Mouse (Mus musculus): Measurements from ENCODE around the gene Rgl2. TPM values are rescaled to one million over a fixed set of nuclear protein-coding genes. Genes with fewer than 3 reads are reported as not detected.
A peak's percentile ranks its signal among the peaks of the same experiment; 100 is the strongest.

The Rgl2 gene
- polyA plus RNA-seq, 1 experiment = 272 TPM

DNA sequence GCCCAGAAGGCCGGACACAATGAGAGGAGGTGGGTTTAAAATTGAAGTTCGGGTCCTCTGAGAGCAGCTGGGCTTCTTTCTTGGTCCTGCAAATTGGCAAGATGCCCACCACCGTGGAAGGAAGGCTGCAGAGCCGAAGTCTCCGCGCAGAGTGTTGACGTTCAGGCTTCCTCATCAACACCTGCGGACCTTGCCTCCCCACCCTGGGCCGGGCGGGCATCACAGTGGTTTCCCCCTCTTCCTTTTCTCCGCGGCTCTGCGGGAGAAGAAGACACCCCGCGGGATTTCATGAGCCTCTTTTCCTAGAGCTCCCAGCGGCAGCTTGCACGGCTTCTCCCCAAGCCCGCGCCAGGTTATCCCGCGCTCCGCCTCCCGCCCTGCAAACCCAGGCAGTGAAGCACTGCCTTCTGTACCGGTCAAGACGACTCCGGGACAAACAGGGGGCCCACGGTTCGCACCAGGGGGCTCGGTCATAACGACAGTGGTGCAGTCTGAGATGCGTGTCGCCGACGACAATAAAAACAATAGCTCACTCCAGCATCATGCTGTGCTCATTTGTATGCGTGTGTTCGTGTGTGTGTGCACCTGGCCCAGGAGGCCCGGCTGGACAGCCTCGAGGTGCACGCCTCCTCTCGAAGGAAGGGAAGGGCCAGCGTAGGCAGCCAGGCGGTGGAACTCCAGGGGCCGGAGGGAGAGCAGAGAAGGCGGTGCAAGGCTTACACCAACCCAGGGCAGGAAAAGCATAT, 20.8 kb upstream of the Rgl2 start:
- under 1% methylated on average over 44 of the region's 44 CpGs for WGBS
- peak overlapping the region; percentile 65 for H3K4me3 ChIP-seq (replicated peaks; ENCODE audit: extremely low read depth, low read depth, low read length)
- TF ChIP-seq POLR2A (IDR thresholded peaks at IDR 0.05; ENCODE audit: borderline replicate concordance, extremely low read depth, low read depth, low read length) (no peak), CTCF (IDR thresholded peaks at IDR 0.05; ENCODE audit: insufficient read depth, low read length) (no peak)
- peak; percentile 51 for DNase-seq
- peaks cover 2% of the 10 kb centered on the region; the same call in 1 of the 2 replicates for H3K4me1 ChIP-seq (ENCODE audit: control insufficient read depth, insufficient read depth, low read length)

DNA sequence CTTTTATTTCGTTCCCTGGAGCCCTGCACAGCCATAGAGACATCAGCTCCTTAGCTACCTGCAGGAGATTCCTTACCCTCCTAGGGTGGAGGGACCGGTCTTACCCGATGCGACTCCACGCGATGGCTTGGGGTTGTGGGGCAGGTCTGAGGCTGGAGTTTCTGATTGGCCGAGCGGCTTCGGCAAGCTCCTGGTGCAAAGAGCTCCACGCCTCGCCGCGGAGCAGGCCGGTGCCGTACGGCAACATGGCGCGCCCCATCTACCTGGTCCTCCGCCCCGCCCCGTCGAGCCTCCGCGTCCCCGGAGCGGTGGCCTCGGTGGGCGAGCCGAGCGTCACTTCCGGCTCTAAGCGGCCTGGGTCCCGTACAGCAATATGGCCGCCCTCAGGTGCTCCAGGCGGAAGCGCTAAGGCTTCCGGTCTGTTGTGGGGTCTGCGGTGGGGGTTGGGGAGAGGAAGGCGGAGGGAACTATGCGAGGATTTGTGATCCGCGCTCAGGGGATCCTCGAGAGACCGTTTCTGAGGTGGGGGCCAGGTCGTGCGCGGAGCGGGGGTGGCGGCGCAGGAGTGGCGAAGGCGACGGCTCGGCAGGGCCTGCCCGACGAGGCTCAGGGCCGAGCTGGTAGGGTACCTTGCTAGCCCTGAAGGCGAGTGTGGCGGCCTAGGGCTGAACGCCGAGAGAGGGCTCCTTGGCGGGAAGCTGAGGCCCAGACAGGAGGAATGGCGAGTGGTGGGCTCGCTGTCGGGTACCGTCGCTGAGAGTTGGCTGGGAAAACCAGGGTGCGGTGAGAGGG, 20.1 kb upstream of the Rgl2 start, which contains the start of gene Daxx:
Gene Daxx (plus strand): TSS at position 338 of the 792 bp plus-strand sequence.
- peak within 1 kb of the TSS; percentile 86 for H3K4me3 ChIP-seq (replicated peaks; ENCODE audit: extremely low read depth, low read depth, low read length)
- under 1% methylated on average over 68 of the region's 68 CpGs for WGBS
- peaks cover 2% of the 10 kb centered on the region; the same call in 1 of the 2 replicates for H3K4me1 ChIP-seq (ENCODE audit: control insufficient read depth, insufficient read depth, low read length)
- TF ChIP-seq CTCF (IDR thresholded peaks at IDR 0.05; ENCODE audit: insufficient read depth, low read length) (no peak), POLR2A (IDR thresholded peaks at IDR 0.05; ENCODE audit: borderline replicate concordance, extremely low read depth, low read depth, low read length) (peak; percentile 72; the same call in 1 of the 2 replicates)
- peak; percentile 96 for DNase-seq

DNA sequence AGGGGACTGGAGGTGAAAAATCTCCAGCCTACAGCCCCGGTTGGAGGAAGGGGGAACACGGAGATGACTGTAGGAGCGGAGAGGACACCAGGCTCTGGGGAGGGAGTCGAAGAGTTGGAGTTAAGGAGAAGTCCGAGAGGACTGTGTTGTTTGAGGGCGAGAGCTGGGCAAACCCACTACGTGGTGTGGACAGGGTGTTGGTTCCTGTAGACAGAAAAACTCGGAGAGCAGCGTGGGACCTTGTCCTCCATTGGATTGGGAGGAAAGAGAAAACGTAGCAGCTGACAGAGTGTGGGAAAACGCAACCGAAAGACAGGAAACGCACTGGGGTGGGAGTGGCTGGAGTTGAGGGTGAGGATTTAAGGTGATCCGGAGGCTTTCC, 19.5 kb upstream of the Rgl2 start:
- under 1% methylated on average over 14 of the region's 14 CpGs for WGBS
- peak overlapping the region; percentile 86 for H3K4me3 ChIP-seq (replicated peaks; ENCODE audit: extremely low read depth, low read depth, low read length)
- peak; percentile 60 for DNase-seq
- peaks cover 2% of the 10 kb centered on the region; the same call in 1 of the 2 replicates for H3K4me1 ChIP-seq (ENCODE audit: control insufficient read depth, insufficient read depth, low read length)
- TF ChIP-seq CTCF (IDR thresholded peaks at IDR 0.05; ENCODE audit: insufficient read depth, low read length) (no peak), POLR2A (IDR thresholded peaks at IDR 0.05; ENCODE audit: borderline replicate concordance, extremely low read depth, low read depth, low read length) (peak; percentile 71; the same call in 1 of the 2 replicates)

DNA sequence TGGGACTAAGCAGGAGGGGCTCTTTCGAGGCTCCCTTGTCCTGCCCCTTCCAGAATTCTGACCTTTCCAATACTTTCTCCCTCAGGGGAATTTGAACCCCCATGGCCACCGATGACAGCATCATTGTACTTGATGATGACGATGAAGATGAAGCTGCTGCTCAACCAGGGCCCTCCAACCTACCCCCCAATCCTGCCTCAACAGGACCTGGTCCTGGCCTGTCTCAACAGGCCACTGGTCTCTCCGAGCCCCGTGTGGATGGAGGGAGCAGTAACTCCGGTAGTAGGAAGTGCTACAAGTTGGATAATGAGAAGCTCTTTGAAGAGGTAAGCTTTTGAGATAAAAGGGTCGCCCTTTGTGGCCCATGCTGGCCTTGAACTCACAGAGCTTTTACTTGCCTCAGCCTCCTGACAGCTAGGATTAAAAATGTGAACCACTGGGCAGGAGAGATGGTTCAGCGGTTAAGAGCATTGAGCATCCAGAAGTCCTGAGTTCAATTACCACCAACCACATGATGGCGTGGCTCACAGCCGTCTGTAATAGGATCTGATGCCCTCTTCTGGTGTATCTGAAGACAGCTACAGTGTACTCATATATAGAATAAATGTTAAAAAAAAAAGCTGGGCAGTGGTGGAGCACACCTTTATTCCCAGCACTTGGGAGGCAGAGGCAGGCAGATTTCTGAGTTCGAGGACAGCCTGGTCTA, 18.8 kb upstream of the Rgl2 start:
- WGBS = 35% methylated on average over 11 of the region's 11 CpGs
- DNase-seq = no peak
- no peak for TF ChIP-seq CTCF (IDR thresholded peaks at IDR 0.05; ENCODE audit: insufficient read depth, low read length)
- no peak for TF ChIP-seq POLR2A (IDR thresholded peaks at IDR 0.05; ENCODE audit: borderline replicate concordance, extremely low read depth, low read depth, low read length)
- Histone ChIP-seq H3K4me1 (ENCODE audit: control insufficient read depth, insufficient read depth, low read length) (peaks cover 2% of the 10 kb centered on the region), H3K4me3 (replicated peaks; ENCODE audit: extremely low read depth, low read depth, low read length) (no peak overlapping the region)

DNA sequence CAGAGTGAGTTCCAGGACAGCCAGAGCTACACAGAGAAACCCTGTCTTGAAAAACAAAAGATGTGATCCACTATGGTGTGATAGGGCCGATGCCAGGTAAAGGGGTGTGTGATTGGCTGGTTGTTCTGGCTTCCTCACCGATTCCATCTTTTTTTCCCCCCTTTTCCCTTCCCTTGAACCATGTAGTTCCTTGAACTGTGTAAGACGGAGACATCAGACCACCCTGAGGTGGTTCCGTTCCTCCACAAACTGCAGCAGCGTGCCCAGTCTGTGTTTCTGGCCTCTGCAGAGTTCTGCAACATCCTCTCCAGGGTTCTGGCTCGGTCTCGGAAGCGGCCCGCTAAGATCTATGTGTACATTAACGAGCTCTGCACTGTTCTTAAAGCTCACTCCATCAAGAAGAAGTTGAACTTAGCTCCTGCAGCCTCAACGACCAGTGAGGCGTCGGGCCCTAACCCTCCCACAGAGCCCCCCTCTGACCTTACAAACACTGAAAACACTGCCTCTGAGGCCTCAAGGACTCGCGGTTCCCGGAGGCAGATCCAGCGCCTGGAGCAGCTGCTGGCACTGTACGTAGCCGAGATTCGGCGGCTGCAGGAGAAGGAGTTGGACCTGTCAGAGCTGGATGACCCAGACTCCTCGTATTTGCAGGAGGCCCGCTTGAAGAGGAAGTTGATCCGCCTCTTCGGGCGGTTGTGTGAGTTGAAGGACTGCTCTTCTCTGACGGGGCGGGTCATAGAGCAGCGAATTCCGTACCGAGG, 18.1 kb upstream of the Rgl2 start:
- no peak for TF ChIP-seq CTCF (IDR thresholded peaks at IDR 0.05; ENCODE audit: insufficient read depth, low read length)
- no peak for TF ChIP-seq POLR2A (IDR thresholded peaks at IDR 0.05; ENCODE audit: borderline replicate concordance, extremely low read depth, low read depth, low read length)
- 82% methylated on average over 31 of the region's 31 CpGs for WGBS
- DNase-seq = no peak
- H3K4me3 ChIP-seq (replicated peaks; ENCODE audit: extremely low read depth, low read depth, low read length) = no peak overlapping the region
- peaks cover 2% of the 10 kb centered on the region for H3K4me1 ChIP-seq (ENCODE audit: control insufficient read depth, insufficient read depth, low read length)

DNA sequence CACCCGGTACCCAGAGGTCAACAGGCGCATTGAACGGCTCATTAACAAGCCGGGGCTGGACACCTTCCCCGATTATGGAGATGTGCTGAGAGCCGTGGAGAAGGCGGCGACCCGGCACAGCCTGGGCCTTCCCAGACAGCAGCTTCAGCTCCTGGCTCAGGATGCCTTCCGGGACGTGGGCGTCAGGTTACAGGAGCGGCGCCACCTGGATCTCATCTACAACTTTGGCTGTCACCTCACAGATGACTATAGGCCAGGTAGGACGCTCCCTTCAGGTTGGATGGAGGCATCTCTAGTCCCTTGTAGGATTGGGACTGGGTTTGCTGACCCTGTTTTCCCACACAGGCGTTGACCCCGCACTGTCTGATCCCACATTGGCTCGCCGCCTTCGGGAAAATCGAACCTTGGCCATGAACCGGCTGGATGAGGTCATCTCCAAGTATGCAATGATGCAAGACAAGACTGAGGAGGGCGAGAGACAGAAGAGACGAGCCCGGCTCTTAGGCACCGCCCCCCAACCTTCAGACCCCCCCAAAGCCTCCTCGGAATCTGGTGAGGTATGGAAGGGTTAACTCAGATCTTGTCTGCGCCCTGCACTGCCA, 17.4 kb upstream of the Rgl2 start:
- TF ChIP-seq CTCF (IDR thresholded peaks at IDR 0.05; ENCODE audit: insufficient read depth, low read length) = no peak
- TF ChIP-seq POLR2A (IDR thresholded peaks at IDR 0.05; ENCODE audit: borderline replicate concordance, extremely low read depth, low read depth, low read length) = no peak
- no peak for DNase-seq
- 86% methylated on average over 28 of the region's 28 CpGs for WGBS
- Histone ChIP-seq H3K4me3 (replicated peaks; ENCODE audit: extremely low read depth, low read depth, low read length) (no peak overlapping the region), H3K4me1 (ENCODE audit: control insufficient read depth, insufficient read depth, low read length) (peaks cover 5% of the 10 kb centered on the region)

DNA sequence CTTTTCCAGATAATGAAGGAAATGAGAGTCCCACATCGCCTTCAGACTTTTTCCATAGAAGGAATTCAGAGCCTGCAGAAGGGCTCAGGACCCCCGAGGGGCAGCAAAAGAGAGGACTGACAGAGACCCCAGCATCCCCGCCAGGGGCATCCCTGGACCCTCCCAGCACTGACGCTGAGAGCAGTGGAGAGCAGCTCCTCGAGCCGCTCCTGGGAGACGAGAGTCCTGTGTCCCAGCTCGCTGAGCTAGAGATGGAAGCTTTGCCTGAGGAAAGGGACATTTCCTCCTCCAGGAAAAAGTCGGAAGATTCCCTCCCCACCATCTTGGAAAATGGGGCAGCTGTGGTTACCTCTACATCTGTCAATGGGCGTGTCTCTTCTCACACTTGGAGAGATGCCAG, 16.1 kb upstream of the Rgl2 start:
- TF ChIP-seq CTCF (IDR thresholded peaks at IDR 0.05; ENCODE audit: insufficient read depth, low read length) (no peak), POLR2A (IDR thresholded peaks at IDR 0.05; ENCODE audit: borderline replicate concordance, extremely low read depth, low read depth, low read length) (no peak)
- DNase-seq = no peak
- Histone ChIP-seq H3K4me1 (ENCODE audit: control insufficient read depth, insufficient read depth, low read length) (peaks cover 6% of the 10 kb centered on the region), H3K4me3 (replicated peaks; ENCODE audit: extremely low read depth, low read depth, low read length) (no peak overlapping the region)
- WGBS = 88% methylated on average over 10 of the region's 10 CpGs

DNA sequence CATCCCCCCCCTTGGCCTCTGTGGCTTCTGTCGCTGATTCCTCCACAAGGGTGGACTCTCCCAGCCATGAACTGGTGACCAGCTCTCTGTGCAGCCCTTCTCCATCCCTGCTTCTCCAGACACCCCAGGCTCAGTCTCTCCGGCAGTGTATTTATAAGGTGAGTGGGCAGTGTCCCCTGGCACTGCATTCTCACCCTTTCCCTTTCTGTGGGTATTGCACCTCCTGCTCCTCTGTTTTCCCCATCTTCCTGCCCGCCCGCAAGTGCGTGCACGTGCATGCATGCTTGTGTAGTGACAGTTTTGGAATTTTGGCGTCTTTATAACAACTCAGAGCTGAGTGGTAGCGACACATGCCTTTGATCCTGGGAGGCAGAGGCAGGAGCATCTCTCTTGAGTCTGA, 15.4 kb upstream of the Rgl2 start:
- no peak for DNase-seq
- WGBS = 93% methylated on average over 8 of the region's 8 CpGs
- H3K4me3 ChIP-seq (replicated peaks; ENCODE audit: extremely low read depth, low read depth, low read length) = no peak overlapping the region
- H3K4me1 ChIP-seq (ENCODE audit: control insufficient read depth, insufficient read depth, low read length) = peaks cover 5% of the 10 kb centered on the region
- TF ChIP-seq CTCF (IDR thresholded peaks at IDR 0.05; ENCODE audit: insufficient read depth, low read length) (no peak), POLR2A (IDR thresholded peaks at IDR 0.05; ENCODE audit: borderline replicate concordance, extremely low read depth, low read depth, low read length) (no peak)
